Mouse (Mus musculus): Measurements from ENCODE around the gene Hoxa9. TPM values are rescaled to one million over a fixed set of nuclear protein-coding genes. Genes with fewer than 3 reads are reported as not detected.
A peak's percentile ranks its signal among the peaks of the same experiment; 100 is the strongest.

The Hoxa9 gene
- polyA plus RNA-seq, 1 experiment from 2014 or later: 57.3 TPM

DNA sequence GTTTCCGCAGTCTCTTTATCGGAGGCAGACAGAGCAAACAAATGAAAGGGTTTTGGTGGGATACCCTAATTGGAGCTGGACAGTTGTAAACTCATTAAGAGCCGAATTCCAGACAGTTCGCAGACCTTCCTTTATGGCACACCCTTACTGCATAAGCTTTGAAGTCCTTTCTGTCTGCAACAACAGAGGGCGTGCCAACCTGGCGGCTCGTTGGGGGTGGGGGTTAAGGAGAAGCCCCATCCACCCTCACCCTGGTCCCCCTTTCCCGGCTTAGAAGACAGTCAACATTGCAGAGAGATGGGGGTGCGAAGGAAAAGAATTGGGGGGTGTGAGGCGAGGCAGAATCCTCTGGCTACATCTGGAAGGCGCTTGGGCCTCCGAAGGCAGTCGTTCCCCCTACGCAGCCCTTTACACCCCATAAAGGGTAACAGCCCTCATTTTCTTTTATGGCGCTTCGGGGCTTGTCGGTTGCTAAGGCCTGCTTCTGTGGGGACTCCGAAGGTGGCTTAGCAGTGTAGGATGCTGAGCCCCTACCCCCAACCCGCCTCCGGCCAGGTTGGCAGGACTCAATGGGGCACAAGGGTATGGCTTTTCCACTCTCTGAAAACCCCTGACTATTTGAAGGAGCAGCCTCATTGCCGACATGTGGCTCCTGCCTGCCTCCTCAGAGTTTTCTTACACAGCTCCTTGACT is 8.8 kb downstream of the Hoxa9 start:
- Histone ChIP-seq H3K9ac (ENCODE audit: low read depth, low read length) (peak overlapping the region; percentile 97), H3K4me1 (replicated peaks; ENCODE audit: insufficient read depth, low read length) (peaks cover 23% of the 10 kb centered on the region), H3K36me3 (ENCODE audit: insufficient read depth, low read length) (0 out of 2 replicates have a peak, but pooled peaks cover 6% of the 10 kb centered on the region), H3K4me2 (ENCODE audit: low read length) (peak overlapping the region; percentile 89), H3K27me3 (ENCODE audit: insufficient read depth, low read length) (no peaks in the 10 kb centered on the region), H3K27ac (peak overlapping the region; percentile 96), H3K9me3 (replicated peaks; ENCODE audit: low read length) (no peaks in the 10 kb centered on the region), H3K4me3 (replicated peaks; ENCODE audit: low read depth, low read length) (peak overlapping the region; percentile 85)
- TF ChIP-seq CTCF (IDR thresholded peaks at IDR 0.05; ENCODE audit: low read depth): no peak
- DNase-seq (ENCODE audit: low spot score) (peak; percentile 89), ATAC-seq (replicated peaks; ENCODE audit: low FRiP score, low read depth) (peak; percentile 25)
- whole genome bisulfite sequencing: 3% methylated on average over 21 of the region's 21 CpGs

DNA sequence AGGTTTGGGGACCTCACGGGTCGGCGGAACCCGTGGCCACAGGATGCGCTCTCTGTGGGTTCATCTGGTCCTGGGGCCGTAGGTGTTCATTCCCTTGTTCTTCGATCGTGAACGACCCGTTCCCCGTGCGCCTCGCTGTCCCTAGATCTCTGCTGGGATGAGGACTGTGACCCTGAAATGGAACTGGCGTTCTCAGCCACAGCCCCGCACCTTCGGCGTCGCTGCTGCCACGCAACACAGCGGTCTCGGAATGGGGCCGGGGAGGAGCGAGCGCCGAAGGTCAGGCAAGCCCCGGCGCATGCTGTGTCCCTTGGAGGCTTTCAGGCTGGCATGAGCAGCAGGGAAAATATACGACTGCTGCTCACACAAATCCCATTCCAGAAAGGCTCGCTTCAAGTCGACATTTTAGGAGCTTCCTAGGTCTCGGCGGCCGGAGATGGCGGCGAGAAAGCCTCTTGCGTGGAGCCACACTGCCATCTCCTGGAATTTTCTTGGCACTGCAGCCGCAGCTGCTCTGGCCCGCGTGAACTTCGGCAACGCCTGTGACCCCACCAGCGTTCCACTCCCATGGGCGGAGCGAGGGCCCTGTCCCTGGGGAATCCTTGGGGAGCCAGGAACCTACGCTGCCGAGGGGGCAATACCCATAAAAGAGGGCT is 9.4 kb downstream of the Hoxa9 start, which contains the start of gene Hoxa7:
TSS of gene Hoxa7 (minus strand) at position 518 of the 656 bp plus-strand sequence.
- ATAC-seq (replicated peaks; ENCODE audit: low FRiP score, low read depth): peak; percentile 25
- under 1% methylated on average over 46 of the region's 46 CpGs for WGBS
- peak within 1 kb of the TSS; percentile 85 for H3K4me3 ChIP-seq (replicated peaks; ENCODE audit: low read depth, low read length)
- peaks cover 21% of the 10 kb centered on the region for H3K4me1 ChIP-seq (replicated peaks; ENCODE audit: insufficient read depth, low read length)
- H3K27ac ChIP-seq: peak within 1 kb of the TSS; percentile 96
- peak within 1 kb of the TSS; percentile 89 for H3K4me2 ChIP-seq (ENCODE audit: low read length)
- H3K27me3 ChIP-seq (ENCODE audit: insufficient read depth, low read length): no peaks in the 10 kb centered on the region
- no peaks in the 10 kb centered on the region for H3K9me3 ChIP-seq (replicated peaks; ENCODE audit: low read length)
- peak within 1 kb of the TSS; percentile 97 for H3K9ac ChIP-seq (ENCODE audit: low read depth, low read length)
- DNase-seq (ENCODE audit: low spot score): peak; percentile 96
- TF ChIP-seq CTCF (IDR thresholded peaks at IDR 0.05; ENCODE audit: low read depth): peak; percentile 98
- H3K36me3 ChIP-seq (ENCODE audit: insufficient read depth, low read length): 0 out of 2 replicates have a peak, but pooled peaks cover 6% of the 10 kb centered on the region

- ATAC-seq (replicated peaks; ENCODE audit: low FRiP score, low read depth) (no peak), DNase-seq (ENCODE audit: low spot score) (no peak)
- 7% methylated on average over 12 of the region's 12 CpGs for WGBS
- H3K9ac ChIP-seq (ENCODE audit: low read depth, low read length): peak overlapping the region; percentile 73
- peak overlapping the region; percentile 85 for H3K4me3 ChIP-seq (replicated peaks; ENCODE audit: low read depth, low read length)
- no peaks in the 10 kb centered on the region for H3K27me3 ChIP-seq (ENCODE audit: insufficient read depth, low read length)
- H3K9me3 ChIP-seq (replicated peaks; ENCODE audit: low read length): no peaks in the 10 kb centered on the region
- TF ChIP-seq CTCF (IDR thresholded peaks at IDR 0.05; ENCODE audit: low read depth): no peak
- H3K4me1 ChIP-seq (replicated peaks; ENCODE audit: insufficient read depth, low read length): peaks cover 27% of the 10 kb centered on the region
- 0 out of 2 replicates have a peak, but pooled peaks cover 6% of the 10 kb centered on the region for H3K36me3 ChIP-seq (ENCODE audit: insufficient read depth, low read length)
- H3K4me2 ChIP-seq (ENCODE audit: low read length): peak overlapping the region; percentile 89
- peak overlapping the region; percentile 96 for H3K27ac ChIP-seq
Observed at GRCm38 (mm10) chr6:52220865-52221310, 10.0 kb downstream of the Hoxa9 start.

- H3K9me3 ChIP-seq (replicated peaks; ENCODE audit: low read length): no peaks in the 10 kb centered on the region
- TF ChIP-seq CTCF (IDR thresholded peaks at IDR 0.05; ENCODE audit: low read depth): no peak
- peak overlapping the region; percentile 73 for H3K9ac ChIP-seq (ENCODE audit: low read depth, low read length)
- H3K4me3 ChIP-seq (replicated peaks; ENCODE audit: low read depth, low read length): peak overlapping the region; percentile 85
- 0 out of 2 replicates have a peak, but pooled peaks cover 6% of the 10 kb centered on the region for H3K36me3 ChIP-seq (ENCODE audit: insufficient read depth, low read length)
- H3K27ac ChIP-seq: peak overlapping the region; percentile 96
- peaks cover 33% of the 10 kb centered on the region for H3K4me1 ChIP-seq (replicated peaks; ENCODE audit: insufficient read depth, low read length)
- ATAC-seq (replicated peaks; ENCODE audit: low FRiP score, low read depth): no peak
- DNase-seq (ENCODE audit: low spot score): no peak
- H3K4me2 ChIP-seq (ENCODE audit: low read length): peak overlapping the region; percentile 89
- H3K27me3 ChIP-seq (ENCODE audit: insufficient read depth, low read length): no peaks in the 10 kb centered on the region
- WGBS: 13% methylated on average over 32 of the region's 32 CpGs
Observed at GRCm38 (mm10) chr6:52220003-52220864, 10.7 kb downstream of the Hoxa9 start.

DNA sequence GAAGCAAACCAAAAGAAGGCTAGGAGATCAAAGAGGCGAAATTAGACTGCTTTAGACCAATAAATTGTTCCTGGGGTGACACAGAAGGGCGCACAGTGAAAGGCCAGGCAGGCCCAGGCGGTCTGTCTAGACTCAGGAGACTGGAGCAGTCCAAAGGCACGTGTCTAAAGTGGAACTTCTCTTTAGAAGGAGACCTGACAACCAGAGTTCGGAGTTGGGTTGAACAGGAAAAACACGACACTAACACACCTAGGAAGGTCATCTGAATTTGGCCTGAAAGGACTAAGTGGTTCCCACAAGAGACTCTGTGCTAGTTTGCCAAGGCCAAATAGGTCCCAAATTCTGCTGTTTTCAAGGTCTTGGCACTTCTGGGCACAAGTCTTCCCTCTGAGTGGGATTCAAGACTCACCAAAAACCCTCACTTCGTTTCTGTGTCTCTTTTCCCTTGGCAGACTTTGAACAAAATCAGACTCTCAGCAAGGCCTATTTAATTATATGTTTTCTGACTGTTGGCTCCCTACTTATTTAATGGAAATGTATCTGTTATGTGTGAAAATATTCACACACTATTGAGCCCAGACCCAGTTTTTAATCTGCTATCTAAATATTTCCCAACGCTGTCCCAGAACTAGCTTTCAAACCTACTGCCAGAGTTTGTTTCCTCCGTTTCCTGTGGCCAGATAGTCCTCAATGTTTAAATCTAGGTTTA is 11.5 kb downstream of the Hoxa9 start:
- Histone ChIP-seq H3K36me3 (ENCODE audit: insufficient read depth, low read length) (0 out of 2 replicates have a peak, but pooled peaks cover 6% of the 10 kb centered on the region), H3K4me2 (ENCODE audit: low read length) (peak overlapping the region; percentile 89), H3K27ac (peak overlapping the region; percentile 96), H3K9ac (ENCODE audit: low read depth, low read length) (peak overlapping the region; percentile 73), H3K9me3 (replicated peaks; ENCODE audit: low read length) (no peaks in the 10 kb centered on the region), H3K4me1 (replicated peaks; ENCODE audit: insufficient read depth, low read length) (peaks cover 41% of the 10 kb centered on the region), H3K4me3 (replicated peaks; ENCODE audit: low read depth, low read length) (peak overlapping the region; percentile 85), H3K27me3 (ENCODE audit: insufficient read depth, low read length) (no peaks in the 10 kb centered on the region)
- ATAC-seq (replicated peaks; ENCODE audit: low FRiP score, low read depth) (no peak), DNase-seq (ENCODE audit: low spot score) (no peak)
- WGBS: 39% methylated on average over 9 of the region's 9 CpGs
- no peak for TF ChIP-seq CTCF (IDR thresholded peaks at IDR 0.05; ENCODE audit: low read depth)
